Mouse (Mus musculus) thymus, adult 2 months (tissue): ENCODE measurements around the gene Psmb5.

ENCODE experiments used
- CTCF ChIP-seq: fragments of 200-500 bp; IDR thresholded peaks from 2 replicates; pipeline ENCODE4 v1.5.1; 2012; ENCODE audit warnings: mild to moderate bottlenecking, control low read depth, low read length, moderate library complexity, borderline replicate concordance; ENCODE audit not compliant: control insufficient read depth, poor library complexity, insufficient read depth; ENCODE audit errors: extremely low read depth
- POLR2A ChIP-seq: fragments of 200-500 bp; IDR thresholded peaks from 2 replicates; pipeline ENCODE4 v1.6.1; 2012; ENCODE audit warnings: mild to moderate bottlenecking, low read length, control low read depth, moderate library complexity; ENCODE audit not compliant: control insufficient read depth, poor library complexity, insufficient read depth; ENCODE audit errors: extremely low read depth

DNA sequence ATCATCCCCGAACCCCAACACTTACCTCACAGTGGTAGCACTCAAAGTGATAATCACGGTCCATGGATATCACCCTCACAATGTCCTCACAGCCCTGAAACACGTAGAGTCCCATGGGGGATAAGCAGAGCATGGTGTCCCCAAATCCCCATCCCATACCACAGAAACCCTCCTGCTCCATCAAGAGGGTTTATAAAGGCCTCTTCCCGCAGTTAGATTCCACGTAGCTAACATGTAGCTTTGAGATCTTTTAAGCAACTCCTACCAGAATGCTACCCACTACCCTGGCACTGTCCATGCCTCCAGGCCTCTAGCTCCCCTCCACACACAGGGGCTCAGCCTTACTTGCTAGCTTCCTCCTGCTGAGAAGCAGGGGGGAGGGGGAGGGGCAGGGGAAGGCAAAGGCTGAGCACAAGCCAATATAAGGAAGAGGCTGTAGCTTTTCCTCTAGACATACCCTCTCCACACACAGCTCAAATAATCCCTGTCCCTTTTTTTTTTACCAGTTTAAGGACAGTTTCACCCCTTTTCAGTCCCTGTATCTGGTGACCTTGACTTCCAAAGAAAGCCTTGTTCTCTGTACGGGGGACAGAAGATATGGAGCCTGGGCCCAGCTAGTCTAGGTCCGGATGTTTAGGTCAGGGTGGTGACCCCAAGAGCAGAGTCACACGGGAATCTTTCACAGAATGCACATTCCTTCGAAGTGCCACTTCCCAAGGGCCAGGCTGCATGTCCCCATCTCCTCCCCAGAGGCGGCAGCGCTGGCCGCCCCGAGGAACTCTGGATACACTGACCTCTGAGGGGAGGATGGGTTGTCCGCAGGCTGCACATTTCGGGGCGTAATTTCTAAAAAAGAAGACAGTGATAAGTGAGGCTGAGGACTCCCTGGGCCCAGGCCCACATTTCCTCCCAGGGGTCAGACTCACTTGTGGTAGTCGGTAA lies 48.1 kb downstream of the Psmb5 start:
- no peak for TF ChIP-seq POLR2A
- TF ChIP-seq CTCF = no peak
